18 mouse cellular contexts compared by ENCODE assay signal in the genomic region with DNA sequence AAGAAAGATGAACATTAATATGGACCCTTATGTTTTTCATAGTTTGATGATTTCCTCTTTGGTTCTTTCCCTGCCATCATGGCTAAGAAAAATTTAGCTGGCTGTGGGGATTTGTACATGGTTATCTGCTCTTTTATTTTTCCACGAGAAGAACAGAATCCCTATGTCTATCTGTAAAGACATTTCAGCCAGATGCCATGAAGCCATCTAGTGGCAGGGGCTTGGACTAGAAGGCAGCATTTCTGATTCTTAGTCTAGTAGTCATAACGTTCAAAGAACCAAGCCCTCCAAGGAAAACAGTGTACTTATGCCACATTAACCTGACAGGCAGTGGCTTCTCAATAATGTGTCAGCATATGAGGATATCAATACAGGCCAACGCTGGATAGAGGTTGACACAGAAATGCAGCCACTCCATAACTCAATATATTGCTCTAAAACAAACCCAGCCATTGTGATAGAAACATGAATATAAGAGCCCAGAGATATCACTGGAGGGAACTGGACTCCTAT. TPM values are rescaled to one million over a fixed set of nuclear protein-coding genes. Genes with fewer than 3 reads are reported as not detected.
"Had no signal": no experiment of that assay in that cellular context is flagged by ENCODE, and none has a peak within 500 bp of the region (broad histone marks: within the 10 kb centered on the region; RNA-seq: fewer than 3 reads in every experiment).

No protein-coding gene starts in this region.

- H3K4me1 ChIP-seq: liver, embryonic 13.5 days; midbrain, embryonic 12.5 days had no signal

- H3K9ac ChIP-seq: limb, embryonic 12.5 days; liver, embryonic 13.5 days; liver, postnatal 0 days; midbrain, embryonic 12.5 days; neural tube, embryonic 12.5 days had no signal

- H3K36me3 ChIP-seq: limb, embryonic 12.5 days; liver, embryonic 13.5 days; midbrain, embryonic 12.5 days; neural tube, embryonic 12.5 days had no signal

- H3K4me2 ChIP-seq: limb, embryonic 12.5 days; liver, embryonic 13.5 days; midbrain, embryonic 12.5 days; neural tube, embryonic 12.5 days had no signal

- H3K9me3 ChIP-seq: limb, embryonic 12.5 days; liver, embryonic 13.5 days; megakaryocyte, embryonic 14.5 days; midbrain, embryonic 12.5 days; neural tube, embryonic 12.5 days had no signal

- ATAC-seq: intestine, postnatal 0 days; liver, postnatal 0 days had no signal

- H3K4me3 ChIP-seq: limb, embryonic 12.5 days; liver, embryonic 13.5 days; megakaryocyte, embryonic 14.5 days; midbrain, embryonic 12.5 days; neural tube, embryonic 12.5 days had no signal

- DNase-seq: kidney, adult 8-10 months; kidney, postnatal 10 days; kidney, postnatal 4 days; liver; liver, embryonic 13.5 days; liver, postnatal 0 days; lung, postnatal 10 days; spleen, adult 18-20 months; thymus, adult 2 months; thymus, postnatal 25 days had no signal

- H3K27ac ChIP-seq: limb, embryonic 12.5 days; liver, embryonic 13.5 days; macrophage; midbrain, embryonic 12.5 days; neural tube, embryonic 12.5 days had no signal

RNA-seq across cellular contexts. Expression of a gene that starts 21.4 kb away (rescaled TPM):
- total RNA-seq: monocyte, adult 5-6 weeks; neutrophil, adult 5-6 weeks had no signal
- polyA plus RNA-seq: liver, postnatal 0 days; macrophage had no signal
